Mouse (Mus musculus) heart, embryonic 16.5 days (tissue): Measurements from ENCODE around the gene Mief1. TPM values are rescaled to one million over a fixed set of nuclear protein-coding genes. Genes with fewer than 3 reads are reported as not detected.

ENCODE experiments used
- ATAC-seq: fragments of 200-750 bp; cut with Nextera tagmentation; replicated peaks from 2 replicates; pipeline ENCODE4 v1.8.0; 2017; ENCODE audit warnings: moderate number of reproducible peaks; ENCODE audit not compliant: insufficient read depth, low FRiP score; ENCODE audit errors: extremely low read depth
- H3K27ac ChIP-seq: fragments of 300-500 bp; sonication (generic); 2 replicates; pipeline ENCODE4 v1.5.1; 2014; ENCODE audit warnings: mild to moderate bottlenecking, low read length, control low read depth, moderate library complexity
- H3K27me3 ChIP-seq: fragments of 300-500 bp; sonication (generic); 2 replicates; pipeline ENCODE4 v1.6.1; 2014; ENCODE audit warnings: low read length, mixed read lengths; ENCODE audit not compliant: control insufficient read depth, insufficient read depth
- H3K36me3 ChIP-seq: fragments of 300-500 bp; sonication (generic); 2 replicates; pipeline ENCODE4 v1.6.1; 2014; ENCODE audit not compliant: control insufficient read depth, insufficient read depth
- H3K4me1 ChIP-seq: fragments of 300-500 bp; sonication (generic); 2 replicates; pipeline ENCODE4 v1.6.1; 2014; ENCODE audit warnings: low read length, mixed read lengths; ENCODE audit not compliant: control insufficient read depth, insufficient read depth
- H3K4me2 ChIP-seq: fragments of 300-500 bp; sonication (generic); 2 replicates; pipeline ENCODE4 v1.6.1; 2014; ENCODE audit warnings: low read depth, mild to moderate bottlenecking, control low read depth, low read length
- H3K4me3 ChIP-seq: fragments of 300-500 bp; sonication (generic); 2 replicates; pipeline ENCODE4 v1.5.1; 2014; ENCODE audit warnings: mild to moderate bottlenecking, control low read depth, low read length
- H3K9ac ChIP-seq: fragments of 300-500 bp; sonication (generic); 2 replicates; pipeline ENCODE4 v1.6.1; 2014; ENCODE audit warnings: low read length, control low read depth
- H3K9me3 ChIP-seq: fragments of 300-500 bp; sonication (generic); replicated peaks from 2 replicates; pipeline ENCODE4 v1.6.1; 2016; ENCODE audit warnings: low read length; ENCODE audit not compliant: control insufficient read depth
- WGBS: fragments of 180-500 bp; shearing (Covaris S2); extraction: QIAGEN DNeasy Blood & Tissue Kit; methylation state at CpG from one replicate; pipeline ENCODE4 v1.1.7; 2014; 5-methylcytosine and 5-hydroxymethylcytosine counted together
- polyA plus RNA-seq: library from polyadenylated mRNA; unstranded; fragments of >200 nt; fragmentation: Nextera tagmentation; extraction: Ambion mirVana; gene quantifications from 2 replicates; pipeline ENCODE4 v1.2.1, GENCODE M21; 2015

The Mief1 gene
- polyA plus RNA-seq, 1 experiment from 2014 or later: 26.1 TPM

GRCm38 (mm10) chr15:80266281-80266680 is 32.5 kb downstream of the Mief1 start:
- Histone ChIP-seq H3K4me2 (no peak overlapping the region), H3K27me3 (no peaks in the 10 kb centered on the region), H3K27ac (no peak overlapping the region), H3K9me3 (peaks cover 9% of the 10 kb centered on the region; the same call in 1 of the 2 replicates), H3K4me1 (peaks cover 14% of the 10 kb centered on the region), H3K36me3 (no peaks in the 10 kb centered on the region), H3K9ac (no peak overlapping the region), H3K4me3 (no peak overlapping the region)
- 0% methylated on average over 2 of the region's 2 CpGs for WGBS
- peak; percentile 53; the same call in 1 of the 2 replicates for ATAC-seq

GRCm38 (mm10) chr15:80271858-80272396 is 38.1 kb downstream of the Mief1 start:
- Histone ChIP-seq H3K4me3 (no peak overlapping the region), H3K27me3 (peaks cover 5% of the 10 kb centered on the region; the same call in 1 of the 2 replicates), H3K4me2 (no peak overlapping the region), H3K9ac (no peak overlapping the region), H3K27ac (no peak overlapping the region), H3K9me3 (peaks cover 9% of the 10 kb centered on the region; the same call in 1 of the 2 replicates), H3K36me3 (no peaks in the 10 kb centered on the region), H3K4me1 (no peaks in the 10 kb centered on the region)
- 79% methylated on average over 3 of the region's 3 CpGs for WGBS
- ATAC-seq: no peak

GRCm38 (mm10) chr15:80277107-80277506 is 43.3 kb downstream of the Mief1 start:
- Histone ChIP-seq H3K36me3 (no peaks in the 10 kb centered on the region), H3K4me3 (no peak overlapping the region), H3K27me3 (peaks cover 15% of the 10 kb centered on the region), H3K4me1 (no peaks in the 10 kb centered on the region), H3K4me2 (no peak overlapping the region), H3K27ac (no peak overlapping the region), H3K9ac (no peak overlapping the region), H3K9me3 (no peaks in the 10 kb centered on the region)
- WGBS: 39% methylated on average over 9 of the region's 9 CpGs
- ATAC-seq: no peak

- Histone ChIP-seq H3K36me3 (no peaks in the 10 kb centered on the region), H3K4me2 (no peak overlapping the region), H3K4me1 (no peaks in the 10 kb centered on the region), H3K9me3 (no peaks in the 10 kb centered on the region), H3K9ac (no peak overlapping the region), H3K27ac (no peak overlapping the region), H3K27me3 (peaks cover 18% of the 10 kb centered on the region), H3K4me3 (no peak overlapping the region)
- WGBS: 0% methylated on average over 6 of the region's 6 CpGs
- ATAC-seq: no peak
Observed at GRCm38 (mm10) chr15:80277625-80278024, 43.8 kb downstream of the Mief1 start.

GRCm38 (mm10) chr15:80278121-80278759 is 44.4 kb downstream of the Mief1 start:
- Histone ChIP-seq H3K9ac (no peak overlapping the region), H3K27me3 (peaks cover 18% of the 10 kb centered on the region), H3K36me3 (no peaks in the 10 kb centered on the region), H3K4me1 (no peaks in the 10 kb centered on the region), H3K27ac (no peak overlapping the region), H3K4me3 (no peak overlapping the region), H3K9me3 (no peaks in the 10 kb centered on the region), H3K4me2 (no peak overlapping the region)
- ATAC-seq: no peak
- 34% methylated on average over 5 of the region's 5 CpGs for WGBS

- ATAC-seq: no peak
- no peak overlapping the region for H3K4me2 ChIP-seq
- no peaks in the 10 kb centered on the region for H3K4me1 ChIP-seq
- no peak overlapping the region for H3K4me3 ChIP-seq
- no peak overlapping the region for H3K9ac ChIP-seq
- H3K27ac ChIP-seq: no peak overlapping the region
- H3K9me3 ChIP-seq: no peaks in the 10 kb centered on the region
- WGBS: 85% methylated on average over 2 of the region's 2 CpGs
- H3K27me3 ChIP-seq: peaks cover 18% of the 10 kb centered on the region
- no peaks in the 10 kb centered on the region for H3K36me3 ChIP-seq
Observed at GRCm38 (mm10) chr15:80279053-80279452, 45.2 kb downstream of the Mief1 start.

GRCm38 (mm10) chr15:80280646-80281045 is 46.8 kb downstream of the Mief1 start:
- H3K4me2 ChIP-seq: no peak overlapping the region
- no peak overlapping the region for H3K27ac ChIP-seq
- peaks cover 30% of the 10 kb centered on the region for H3K27me3 ChIP-seq
- ATAC-seq: no peak
- no peak overlapping the region for H3K9ac ChIP-seq
- 17% methylated on average over 6 of the region's 6 CpGs for WGBS
- no peak overlapping the region for H3K4me3 ChIP-seq
- H3K4me1 ChIP-seq: no peaks in the 10 kb centered on the region
- no peaks in the 10 kb centered on the region for H3K36me3 ChIP-seq
- H3K9me3 ChIP-seq: no peaks in the 10 kb centered on the region

- Histone ChIP-seq H3K36me3 (no peaks in the 10 kb centered on the region), H3K4me1 (peaks cover 9% of the 10 kb centered on the region; the same call in 1 of the 2 replicates), H3K4me2 (peak within 1 kb of the TSS; percentile 71), H3K9me3 (no peaks in the 10 kb centered on the region), H3K9ac (0 out of 2 replicates have a peak within 1 kb of the TSS, but pooled peaks have one; percentile 34), H3K27me3 (peaks cover 66% of the 10 kb centered on the region), H3K4me3 (peak within 1 kb of the TSS; percentile 51), H3K27ac (no peak within 1 kb of the TSS)
- WGBS: 1% methylated on average over 50 of the region's 50 CpGs
- no peak for ATAC-seq
Observed at GRCm38 (mm10) chr15:80286851-80287415, 53.1 kb downstream of the Mief1 start, which contains the start of gene Cacna1i. TSS of gene Cacna1i (plus strand) at chr15:80287238.

- Histone ChIP-seq H3K36me3 (no peaks in the 10 kb centered on the region), H3K4me1 (peaks cover 9% of the 10 kb centered on the region; the same call in 1 of the 2 replicates), H3K4me2 (peak overlapping the region; percentile 71), H3K4me3 (peak overlapping the region; percentile 51), H3K9ac (no peak overlapping the region), H3K9me3 (no peaks in the 10 kb centered on the region), H3K27ac (no peak overlapping the region), H3K27me3 (peaks cover 65% of the 10 kb centered on the region)
- ATAC-seq: no peak
- 7% methylated on average over 23 of the region's 23 CpGs for WGBS
Observed at GRCm38 (mm10) chr15:80288036-80288435, 54.2 kb downstream of the Mief1 start.
